Mouse (Mus musculus) forebrain, embryonic 13.5 days (tissue): ENCODE results near the gene Aldh3a2. TPM values are rescaled to one million over a fixed set of nuclear protein-coding genes. Genes with fewer than 3 reads are reported as not detected.
"Not testable (repeated sequence)": the region's sequence is repeated elsewhere in the genome, so short reads cannot be mapped to it uniquely, and the experiment has no call there.

Source experiments
- ATAC-seq: fragments of 200-750 bp; cut with Nextera tagmentation; 2 replicates; pipeline ENCODE4 v1.8.0; 2017
- H3K27ac ChIP-seq: fragments of 300-500 bp; sonication (generic); 2 replicates; pipeline ENCODE4 v1.5.1; 2015; ENCODE audit warnings: inconsistent platforms, mild to moderate bottlenecking, moderate library complexity
- H3K27me3 ChIP-seq: fragments of 300-500 bp; sonication (generic); 2 replicates; pipeline ENCODE4 v1.6.1; 2015; ENCODE audit warnings: mild to moderate bottlenecking, inconsistent platforms
- H3K36me3 ChIP-seq: fragments of 300-500 bp; sonication (generic); 2 replicates; pipeline ENCODE4 v1.6.1; 2015; ENCODE audit warnings: mild to moderate bottlenecking, inconsistent platforms; ENCODE audit not compliant: poor library complexity, severe bottlenecking
- H3K4me1 ChIP-seq: fragments of 300-500 bp; sonication (generic); 2 replicates; pipeline ENCODE4 v1.6.1; 2015; ENCODE audit warnings: inconsistent platforms
- H3K4me2 ChIP-seq: fragments of 300-500 bp; sonication (generic); 2 replicates; pipeline ENCODE4 v1.6.1; 2015; ENCODE audit warnings: inconsistent platforms, mild to moderate bottlenecking, moderate library complexity
- H3K4me3 ChIP-seq: fragments of 300-500 bp; sonication (generic); 2 replicates; pipeline ENCODE4 v1.5.1; 2015; ENCODE audit warnings: mild to moderate bottlenecking, inconsistent platforms
- H3K9ac ChIP-seq: fragments of 300-500 bp; sonication (generic); 2 replicates; pipeline ENCODE4 v1.6.1; 2015; ENCODE audit warnings: mild to moderate bottlenecking, inconsistent platforms
- H3K9me3 ChIP-seq: fragments of 300-500 bp; sonication (generic); replicated peaks from 2 replicates; pipeline ENCODE4 v1.6.1; 2016; ENCODE audit warnings: inconsistent platforms
- WGBS: fragments of 180-500 bp; shearing (Covaris S2); methylation state at CpG from one replicate; pipeline ENCODE4 v1.1.7; 2015; 5-methylcytosine and 5-hydroxymethylcytosine counted together
- polyA plus RNA-seq: library from polyadenylated mRNA; unstranded; fragments of >200 nt; fragmentation: Nextera tagmentation; extraction: Ambion mirVana; gene quantifications from 2 replicates; pipeline ENCODE4 v1.2.1, GENCODE M21; 2015

Aldh3a2 gene
- polyA plus RNA-seq, 1 experiment from 2014 or later: 21.0 TPM

GRCm38 (mm10) chr11:61206136-61206535 lies 61.1 kb downstream of the Aldh3a2 start:
- Histone ChIP-seq H3K4me2 (no peak overlapping the region), H3K9me3 (no peaks in the 10 kb centered on the region), H3K4me3 (no peak overlapping the region), H3K9ac (no peak overlapping the region), H3K27ac (no peak overlapping the region), H3K27me3 (no peaks in the 10 kb centered on the region), H3K36me3 (no peaks in the 10 kb centered on the region), H3K4me1 (0 out of 2 replicates have a peak, but pooled peaks cover 4% of the 10 kb centered on the region)
- WGBS: 97% methylated on average over 3 of the region's 3 CpGs
- no peak for ATAC-seq

DNA sequence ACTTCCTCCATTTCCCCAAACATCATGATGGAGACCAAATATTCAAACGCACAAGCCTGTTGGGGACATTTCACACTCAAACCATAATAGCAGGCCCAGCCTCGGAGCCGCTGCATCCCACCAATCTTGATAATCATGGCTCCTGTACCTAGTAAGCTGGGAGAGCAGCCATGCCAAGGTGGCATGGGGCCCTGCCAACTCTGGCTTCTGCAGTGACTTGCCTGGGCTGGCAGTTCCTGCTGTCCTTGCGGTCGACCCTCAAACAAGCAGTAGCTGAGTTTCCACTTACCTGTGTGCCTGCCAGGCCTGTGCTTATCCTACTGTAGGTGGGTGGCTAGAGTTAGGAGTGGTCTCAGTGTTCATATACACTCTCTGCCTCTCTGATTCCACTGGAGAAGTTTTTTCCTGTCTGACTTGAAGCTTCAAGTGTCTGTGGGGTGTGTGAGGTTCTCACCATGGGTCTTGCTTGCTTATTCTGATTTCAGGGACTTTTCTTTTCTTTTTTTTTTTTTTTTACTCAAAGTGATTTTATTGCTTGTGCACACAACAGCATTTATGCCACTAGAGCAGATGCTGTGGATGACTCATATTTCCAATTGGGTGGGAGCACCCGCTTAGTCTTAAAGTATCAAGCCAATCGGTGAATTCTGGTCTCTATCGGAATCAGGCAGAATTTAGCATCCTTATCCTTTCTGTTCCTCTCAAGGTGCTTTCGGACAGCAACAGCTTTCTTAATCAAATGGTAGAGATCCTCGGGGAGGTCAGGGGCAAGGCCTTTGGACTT lies 61.9 kb downstream of the Aldh3a2 start:
- no peak overlapping the region for H3K4me3 ChIP-seq
- 97% methylated on average over 9 of the region's 10 CpGs for WGBS
- no peak for ATAC-seq
- no peaks in the 10 kb centered on the region for H3K27me3 ChIP-seq
- H3K4me1 ChIP-seq: 0 out of 2 replicates have a peak, but pooled peaks cover 4% of the 10 kb centered on the region
- H3K9ac ChIP-seq: no peak overlapping the region
- no peak overlapping the region for H3K27ac ChIP-seq
- H3K9me3 ChIP-seq: no peaks in the 10 kb centered on the region
- H3K4me2 ChIP-seq: no peak overlapping the region
- H3K36me3 ChIP-seq: no peaks in the 10 kb centered on the region

DNA sequence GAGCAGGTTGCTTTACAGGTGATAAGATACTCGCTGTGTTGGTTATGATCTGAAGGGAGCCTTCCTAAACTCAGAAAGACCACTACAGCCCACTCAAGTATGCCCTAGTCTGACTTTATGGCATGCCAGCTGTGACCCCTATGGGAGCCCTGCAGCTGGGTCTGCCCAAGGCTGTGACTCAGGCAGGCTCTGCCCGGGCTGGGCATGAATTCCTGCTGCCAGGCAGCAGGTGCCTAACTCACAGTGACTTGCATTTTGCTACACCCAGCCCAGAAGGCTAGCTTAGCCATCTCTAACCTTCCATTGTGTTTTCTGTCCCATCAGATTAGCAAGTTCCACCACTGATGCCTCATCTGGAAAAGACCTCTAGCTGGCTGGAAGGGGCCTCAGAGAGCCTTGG lies 64.5 kb downstream of the Aldh3a2 start:
- Histone ChIP-seq H3K9me3 (no peaks in the 10 kb centered on the region), H3K4me3 (no peak overlapping the region), H3K9ac (no peak overlapping the region), H3K4me1 (0 out of 2 replicates have a peak, but pooled peaks cover 4% of the 10 kb centered on the region), H3K4me2 (no peak overlapping the region), H3K27me3 (no peaks in the 10 kb centered on the region), H3K27ac (no peak overlapping the region), H3K36me3 (no peaks in the 10 kb centered on the region)
- 87% methylated on average over 2 of the region's 2 CpGs for WGBS
- ATAC-seq: no peak

GRCm38 (mm10) chr11:61202186-61202585 lies 65.1 kb downstream of the Aldh3a2 start:
- H3K9ac ChIP-seq: no peak overlapping the region
- no peak overlapping the region for H3K4me3 ChIP-seq
- 0 out of 2 replicates have a peak overlapping the region, but pooled peaks have one; percentile 14 for H3K27ac ChIP-seq
- no peaks in the 10 kb centered on the region for H3K27me3 ChIP-seq
- no peaks in the 10 kb centered on the region for H3K9me3 ChIP-seq
- ATAC-seq: no peak
- H3K4me2 ChIP-seq: no peak overlapping the region
- H3K4me1 ChIP-seq: 0 out of 2 replicates have a peak, but pooled peaks cover 4% of the 10 kb centered on the region
- 75% methylated on average over 6 of the region's 6 CpGs for WGBS
- no peaks in the 10 kb centered on the region for H3K36me3 ChIP-seq

GRCm38 (mm10) chr11:61199620-61200362 lies 67.5 kb downstream of the Aldh3a2 start:
- no peak overlapping the region for H3K9ac ChIP-seq
- H3K27me3 ChIP-seq: no peaks in the 10 kb centered on the region
- ATAC-seq: no peak
- WGBS: 65% methylated on average over 4 of the region's 4 CpGs
- H3K36me3 ChIP-seq: no peaks in the 10 kb centered on the region
- 0 out of 2 replicates have a peak, but pooled peaks cover 4% of the 10 kb centered on the region for H3K4me1 ChIP-seq
- H3K9me3 ChIP-seq: no peaks in the 10 kb centered on the region
- H3K4me2 ChIP-seq: no peak overlapping the region
- no peak overlapping the region for H3K4me3 ChIP-seq
- H3K27ac ChIP-seq: no peak overlapping the region

DNA sequence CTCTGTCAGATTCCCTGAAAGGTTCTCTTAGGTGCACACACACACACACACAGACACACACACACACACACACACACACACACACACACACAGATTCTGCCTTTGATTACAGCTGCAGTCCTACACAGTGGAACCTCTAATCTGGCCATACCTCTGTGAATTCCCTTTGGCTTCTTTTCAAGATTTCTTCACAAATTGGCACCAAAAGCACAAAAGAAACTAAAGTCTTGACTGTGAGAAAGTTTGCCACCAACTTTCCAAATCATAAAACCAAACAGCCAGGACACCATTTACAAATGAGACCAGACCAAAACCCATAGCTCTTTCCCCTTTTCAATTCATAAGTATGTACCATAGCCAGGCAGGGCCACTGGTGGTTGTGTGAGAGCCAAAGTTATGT lies 69.3 kb downstream of the Aldh3a2 start:
- no peaks in the 10 kb centered on the region for H3K36me3 ChIP-seq
- H3K27ac ChIP-seq: no peak overlapping the region
- H3K9ac ChIP-seq: no peak overlapping the region
- H3K9me3 ChIP-seq: no peaks in the 10 kb centered on the region
- no peak for ATAC-seq
- no peak overlapping the region for H3K4me2 ChIP-seq
- no peaks in the 10 kb centered on the region; the same call in 1 of the 2 replicates for H3K27me3 ChIP-seq
- H3K4me3 ChIP-seq: no peak overlapping the region
- H3K4me1 ChIP-seq: 0 out of 2 replicates have a peak, but pooled peaks cover 4% of the 10 kb centered on the region

DNA sequence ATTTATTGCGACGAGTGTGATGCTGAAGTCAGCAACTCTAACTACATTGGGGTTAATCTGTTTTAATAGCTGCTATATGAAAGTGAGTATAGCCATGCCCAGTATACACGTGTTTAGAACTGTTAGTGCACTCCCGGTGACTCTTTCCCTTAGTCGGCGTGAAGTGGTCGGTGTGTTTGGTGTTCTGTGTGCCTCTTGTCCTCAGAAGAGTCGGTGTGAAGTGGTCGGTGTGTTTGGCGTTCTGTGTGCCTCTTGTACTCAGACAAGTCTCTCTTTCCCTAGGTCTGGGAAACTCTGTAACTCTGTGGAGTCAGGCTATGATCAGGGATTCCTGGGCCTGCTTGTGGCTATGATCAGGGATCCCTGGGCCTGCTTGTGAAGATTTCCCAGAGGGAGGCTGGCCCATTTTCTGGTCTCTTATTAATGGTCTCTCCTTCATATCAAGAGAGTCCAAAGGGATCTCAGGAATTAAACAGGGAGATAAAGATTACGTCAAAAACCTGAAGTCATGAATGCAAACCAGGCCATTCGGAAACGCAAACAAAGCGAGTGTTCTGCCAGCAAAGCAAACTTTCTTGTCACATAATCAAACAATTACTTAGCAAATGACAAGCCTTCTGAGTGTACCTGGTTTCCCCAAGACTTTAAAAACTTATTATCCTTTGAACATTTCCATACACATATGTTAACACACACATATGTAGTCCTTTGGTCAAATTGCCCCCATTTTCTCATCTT lies 70.5 kb downstream of the Aldh3a2 start:
- no peaks in the 10 kb centered on the region; the same call in 1 of the 2 replicates for H3K27me3 ChIP-seq
- no peak overlapping the region for H3K9ac ChIP-seq
- no peak overlapping the region for H3K4me3 ChIP-seq
- no peaks in the 10 kb centered on the region for H3K36me3 ChIP-seq
- no peaks in the 10 kb centered on the region for H3K4me1 ChIP-seq
- no peak overlapping the region for H3K4me2 ChIP-seq
- no peaks in the 10 kb centered on the region for H3K9me3 ChIP-seq
- WGBS: 86% methylated on average over 14 of the region's 14 CpGs
- H3K27ac ChIP-seq: no peak overlapping the region
- no peak for ATAC-seq

DNA sequence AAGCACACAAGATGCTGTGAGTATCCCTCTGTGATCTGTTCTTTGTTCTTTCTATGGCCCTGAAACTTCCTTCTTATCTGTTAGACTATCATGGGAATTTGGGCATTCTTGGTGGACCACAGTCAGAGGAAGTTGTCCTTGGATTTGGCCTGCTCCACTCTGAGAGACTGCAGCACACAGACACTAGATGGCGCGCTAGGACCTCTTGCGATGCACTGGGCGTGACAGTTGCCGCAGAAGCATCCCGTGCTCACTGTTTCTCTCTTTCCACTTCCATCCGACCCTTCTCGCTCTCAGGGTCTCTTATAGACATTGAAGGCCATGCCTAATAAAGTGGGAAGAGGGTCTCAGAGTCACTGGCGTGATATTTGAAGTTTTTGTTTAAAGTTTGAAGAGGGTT lies 73.9 kb downstream of the Aldh3a2 start:
- Histone ChIP-seq H3K27ac (no peak overlapping the region), H3K4me2 (no peak overlapping the region), H3K4me3 (no peak overlapping the region), H3K9ac (no peak overlapping the region), H3K4me1 (no peaks in the 10 kb centered on the region), H3K9me3 (no peaks in the 10 kb centered on the region), H3K27me3 (no peaks in the 10 kb centered on the region; the same call in 1 of the 2 replicates), H3K36me3 (no peaks in the 10 kb centered on the region)
- WGBS: 8% methylated on average over 9 of the region's 9 CpGs
- ATAC-seq: peak; percentile 66; the same call in 1 of the 2 replicates

DNA sequence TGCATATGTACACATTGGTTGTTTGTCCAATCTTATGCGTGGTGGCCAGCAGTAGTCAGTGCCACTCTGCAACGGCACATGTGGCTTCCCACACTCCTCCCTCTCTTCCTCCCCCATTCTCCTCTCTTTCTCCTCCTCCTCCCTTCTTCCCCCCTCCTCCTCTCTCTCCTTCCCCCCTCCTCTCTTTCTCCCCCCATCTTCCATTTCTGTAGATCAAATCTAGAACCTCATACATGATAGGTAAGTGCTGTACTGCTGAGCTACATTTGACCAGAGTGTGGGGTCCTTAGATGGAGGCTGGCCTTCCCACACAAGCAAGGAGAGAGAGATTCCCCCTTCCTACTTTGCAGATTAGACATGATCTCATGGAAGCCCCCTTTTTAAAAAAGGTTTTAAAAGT lies 74.5 kb downstream of the Aldh3a2 start:
- WGBS: 94% methylated on average over 2 of the region's 2 CpGs
- Histone ChIP-seq H3K9ac (no peak overlapping the region), H3K4me2 (no peak overlapping the region), H3K36me3 (no peaks in the 10 kb centered on the region), H3K27me3 (no peaks in the 10 kb centered on the region; the same call in 1 of the 2 replicates), H3K4me1 (no peaks in the 10 kb centered on the region), H3K27ac (no peak overlapping the region), H3K9me3 (no peaks in the 10 kb centered on the region), H3K4me3 (no peak overlapping the region)
- ATAC-seq: no peak

DNA sequence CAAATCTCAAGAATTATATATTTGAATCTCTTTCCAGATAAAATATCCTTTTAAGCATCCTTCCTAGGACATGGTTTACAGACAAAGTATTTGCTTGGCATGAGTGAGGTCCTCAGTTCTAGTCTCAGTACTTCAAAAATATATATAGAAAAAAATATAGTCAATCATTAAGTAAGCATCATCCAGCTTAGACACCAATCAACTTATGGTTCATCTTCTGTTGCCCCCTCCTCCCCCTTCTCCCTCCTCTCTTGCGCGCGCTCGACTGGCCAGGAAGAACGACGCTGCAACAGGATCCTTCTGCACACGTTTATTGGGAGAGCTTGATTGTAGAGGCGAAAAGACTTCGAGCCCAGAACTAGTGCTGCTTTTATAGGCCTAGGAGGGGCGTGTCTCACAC lies 75.1 kb downstream of the Aldh3a2 start:
- not testable (repeated sequence) for H3K4me1 ChIP-seq, H3K4me3 ChIP-seq, H3K9me3 ChIP-seq, H3K27me3 ChIP-seq, ATAC-seq, H3K4me2 ChIP-seq, H3K36me3 ChIP-seq, H3K9ac ChIP-seq, H3K27ac ChIP-seq
- WGBS: 91% methylated on average over 8 of the region's 10 CpGs

- ATAC-seq: no peak
- H3K4me3 ChIP-seq: no peak overlapping the region
- H3K4me1 ChIP-seq: no peaks in the 10 kb centered on the region
- H3K9me3 ChIP-seq: no peaks in the 10 kb centered on the region
- WGBS: 44% methylated on average over 2 of the region's 2 CpGs
- no peak overlapping the region for H3K9ac ChIP-seq
- no peak overlapping the region for H3K27ac ChIP-seq
- H3K36me3 ChIP-seq: no peaks in the 10 kb centered on the region
- no peaks in the 10 kb centered on the region; the same call in 1 of the 2 replicates for H3K27me3 ChIP-seq
- no peak overlapping the region for H3K4me2 ChIP-seq
Observed at GRCm38 (mm10) chr11:61190776-61191175, 76.5 kb downstream of the Aldh3a2 start.

DNA sequence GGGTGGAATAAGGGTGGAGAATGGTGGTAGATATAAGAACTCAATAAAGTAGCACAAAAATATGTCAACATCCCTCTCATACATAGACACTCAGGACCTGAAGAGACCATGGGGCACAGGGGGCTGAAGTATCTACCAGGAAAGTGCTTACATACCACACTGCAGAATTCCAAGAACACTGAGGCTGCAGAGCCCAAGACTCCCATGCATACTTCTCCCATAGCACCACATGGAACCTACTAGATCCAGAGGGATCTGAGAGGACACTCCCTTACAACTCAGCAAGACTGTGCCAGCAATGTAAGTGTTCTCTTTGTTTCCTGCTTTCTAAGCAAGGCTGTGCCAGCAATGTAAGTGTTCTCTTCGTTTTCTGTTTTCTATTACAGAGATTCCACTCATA lies 83.4 kb downstream of the Aldh3a2 start:
- WGBS: 74% methylated on average over 1 of the region's 1 CpGs
- no peaks in the 10 kb centered on the region for H3K36me3 ChIP-seq
- no peak overlapping the region for H3K4me3 ChIP-seq
- H3K27ac ChIP-seq: no peak overlapping the region
- H3K27me3 ChIP-seq: no peaks in the 10 kb centered on the region
- no peak overlapping the region for H3K9ac ChIP-seq
- no peaks in the 10 kb centered on the region for H3K4me1 ChIP-seq
- no peak for ATAC-seq
- no peak overlapping the region for H3K4me2 ChIP-seq
- H3K9me3 ChIP-seq: no peaks in the 10 kb centered on the region
